Mouse (Mus musculus) cerebellum, adult 2 months (tissue): Measurements from ENCODE around the gene Sardh. TPM values are rescaled to one million over a fixed set of nuclear protein-coding genes. Genes with fewer than 3 reads are reported as not detected.

Source experiments
- DNase-seq, 2 experiments: peaks; one replicate each; pipeline ENCODE4 v3.0.0; 2021
- H3K27ac ChIP-seq: fragments of 200-500 bp; 2 replicates; pipeline ENCODE4 v1.5.1; 2012; ENCODE audit warnings: low read length, control low read depth, inconsistent platforms; ENCODE audit not compliant: insufficient read depth
- H3K27me3 ChIP-seq: fragments of 200-500 bp; 2 replicates; pipeline ENCODE4 v1.6.1; 2012; ENCODE audit warnings: inconsistent platforms, mild to moderate bottlenecking, low read length, moderate library complexity; ENCODE audit not compliant: control insufficient read depth, insufficient read depth
- H3K4me1 ChIP-seq: fragments of 200-500 bp; 2 replicates; pipeline ENCODE4 v1.6.1; 2011; ENCODE audit warnings: low read length; ENCODE audit not compliant: control insufficient read depth, insufficient read depth
- H3K4me3 ChIP-seq: fragments of 200-500 bp; replicated peaks from 2 replicates; pipeline ENCODE3; 2011; ENCODE audit warnings: mild to moderate bottlenecking, low read depth, low read length, control low read depth; ENCODE audit not compliant: insufficient read depth
- CTCF ChIP-seq: fragments of 200-500 bp; IDR thresholded peaks from 2 replicates; pipeline ENCODE4 v1.5.1; 2011; ENCODE audit warnings: low read depth, mild to moderate bottlenecking, control low read depth, low read length, moderate library complexity, borderline replicate concordance; ENCODE audit not compliant: insufficient read depth
- POLR2A ChIP-seq: fragments of 200-500 bp; IDR thresholded peaks from 2 replicates; pipeline ENCODE4 v1.6.1; 2011; ENCODE audit warnings: low read length, control low read depth, borderline replicate concordance; ENCODE audit not compliant: insufficient read depth
- WGBS: fragments of 180-500 bp; shearing (Covaris S2); methylation state at CpG from one replicate; pipeline ENCODE4 v1.1.7; 2018; 5-methylcytosine and 5-hydroxymethylcytosine counted together
- polyA plus RNA-seq: library from polyadenylated mRNA; depleted of rRNA; stranded (reverse); fragments of >200 nt; gene quantifications from 2 replicates; pipeline ENCODE4 v1.2.3, GENCODE M21; 2012

Gene Sardh
- polyA plus RNA-seq, 1 experiment: 10.5 TPM

DNA sequence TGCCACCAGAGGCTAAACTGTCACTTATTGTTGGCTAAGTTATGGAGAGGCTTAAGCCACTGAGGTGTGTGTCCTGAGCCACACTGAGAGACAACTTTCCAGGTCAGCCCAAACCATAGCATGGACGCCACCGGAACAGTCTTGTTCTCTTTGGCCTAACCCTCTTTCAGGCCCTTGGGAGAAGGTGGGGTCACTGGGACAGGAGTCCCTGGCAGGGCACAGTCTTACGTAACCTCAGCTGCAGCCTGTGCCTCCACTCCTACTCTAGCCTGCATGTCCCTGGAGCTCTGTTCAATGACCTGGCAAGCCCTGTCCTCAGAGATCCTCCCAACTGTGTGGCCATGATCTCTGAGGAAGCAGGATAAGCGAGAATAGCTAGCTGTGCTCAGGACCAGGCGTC lies 41.0 kb downstream of the Sardh start:
- DNase-seq: no peak
- Histone ChIP-seq H3K27ac (no peak overlapping the region), H3K4me1 (peaks cover 48% of the 10 kb centered on the region), H3K4me3 (no peak overlapping the region), H3K27me3 (no peaks in the 10 kb centered on the region)
- TF ChIP-seq CTCF (no peak), POLR2A (no peak)
- WGBS: 94% methylated on average over 5 of the region's 5 CpGs

DNA sequence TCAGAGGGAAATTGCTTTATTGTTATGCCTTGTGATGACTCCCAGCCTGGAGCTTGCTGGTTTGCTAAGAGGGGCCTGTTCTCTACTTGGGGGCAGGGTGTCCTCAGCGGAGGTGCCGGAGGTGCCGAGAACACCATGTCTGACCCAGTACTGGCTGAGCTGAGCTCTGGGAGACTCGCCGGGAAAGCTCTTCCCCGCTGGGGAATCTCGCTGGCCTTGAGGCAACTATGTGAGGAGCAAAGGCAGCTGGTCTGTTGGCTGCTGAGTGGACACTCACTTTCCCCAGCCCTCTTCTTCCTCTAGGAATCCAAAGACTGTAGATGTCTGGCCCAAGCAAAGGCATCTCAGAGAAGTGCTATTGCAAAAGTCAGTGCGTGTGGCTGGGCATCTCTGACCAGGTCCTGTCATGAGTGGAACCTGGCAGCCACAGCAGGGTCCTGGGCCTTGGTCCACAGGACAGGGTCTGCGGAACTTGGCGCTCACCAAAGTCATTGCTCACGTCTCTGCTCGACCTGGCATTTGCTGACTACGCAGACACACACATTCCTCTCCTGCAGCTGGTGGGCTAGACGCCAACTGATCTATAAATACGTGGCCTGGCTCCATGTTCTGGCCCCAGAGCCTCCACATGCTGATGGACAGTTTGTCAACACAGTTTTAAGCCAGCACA lies 41.9 kb downstream of the Sardh start:
- no peaks in the 10 kb centered on the region for H3K27me3 ChIP-seq
- H3K4me1 ChIP-seq: peaks cover 39% of the 10 kb centered on the region
- DNase-seq: no peak
- peak overlapping the region; percentile 16; the same call in 1 of the 2 replicates for H3K27ac ChIP-seq
- TF ChIP-seq POLR2A (no peak), CTCF (no peak)
- 66% methylated on average over 15 of the region's 15 CpGs for WGBS
- no peak overlapping the region for H3K4me3 ChIP-seq

DNA sequence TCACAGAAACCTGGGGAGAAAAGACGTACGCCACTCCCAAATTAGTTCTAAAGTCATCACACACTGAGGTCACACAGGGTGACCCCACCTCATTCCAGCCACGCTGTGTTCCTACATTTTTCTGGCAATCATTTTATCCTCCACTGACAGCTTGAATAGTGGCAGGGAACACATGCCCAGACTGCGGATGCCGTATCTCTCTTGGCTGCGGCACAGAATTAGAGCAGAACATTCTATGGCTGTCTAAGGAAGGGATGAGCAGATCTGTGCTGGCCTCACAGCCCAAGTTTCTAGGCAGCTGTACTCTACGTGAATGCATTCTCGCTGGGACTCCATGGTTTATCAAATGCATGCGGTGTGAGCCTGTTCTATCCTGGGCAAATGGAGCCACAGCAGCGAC lies 42.5 kb downstream of the Sardh start:
- H3K27ac ChIP-seq: peak overlapping the region; percentile 16; the same call in 1 of the 2 replicates
- WGBS: 16% methylated on average over 10 of the region's 10 CpGs
- no peak overlapping the region for H3K4me3 ChIP-seq
- TF ChIP-seq POLR2A: no peak
- TF ChIP-seq CTCF: no peak
- H3K27me3 ChIP-seq: no peaks in the 10 kb centered on the region
- peaks cover 33% of the 10 kb centered on the region for H3K4me1 ChIP-seq
- DNase-seq: peak; percentile 44 to 55

DNA sequence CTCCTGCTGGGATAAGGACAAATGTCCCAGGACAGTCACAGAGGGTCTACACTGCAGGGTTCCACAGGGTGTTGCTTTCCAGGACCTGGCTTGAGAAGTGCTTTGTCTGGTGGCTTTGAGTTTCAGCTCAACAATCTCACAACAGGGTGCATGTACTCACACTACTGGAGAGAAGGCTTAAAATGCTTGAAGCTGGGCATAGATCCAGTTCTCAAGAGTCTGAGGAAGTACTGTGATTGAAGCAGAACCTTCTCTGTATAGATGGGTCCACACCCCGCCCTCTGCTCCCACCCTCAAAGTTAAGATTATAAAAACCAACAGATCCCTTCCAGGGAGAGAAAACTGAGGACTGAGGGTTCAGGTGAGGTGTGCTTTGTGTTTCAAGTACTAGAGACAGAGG lies 47.6 kb downstream of the Sardh start:
- no peak for DNase-seq
- H3K27ac ChIP-seq: no peak overlapping the region
- H3K27me3 ChIP-seq: no peaks in the 10 kb centered on the region
- no peak overlapping the region for H3K4me3 ChIP-seq
- 63% methylated on average over 1 of the region's 1 CpGs for WGBS
- TF ChIP-seq CTCF (no peak), POLR2A (no peak)
- peaks cover 9% of the 10 kb centered on the region; the same call in 1 of the 2 replicates for H3K4me1 ChIP-seq

DNA sequence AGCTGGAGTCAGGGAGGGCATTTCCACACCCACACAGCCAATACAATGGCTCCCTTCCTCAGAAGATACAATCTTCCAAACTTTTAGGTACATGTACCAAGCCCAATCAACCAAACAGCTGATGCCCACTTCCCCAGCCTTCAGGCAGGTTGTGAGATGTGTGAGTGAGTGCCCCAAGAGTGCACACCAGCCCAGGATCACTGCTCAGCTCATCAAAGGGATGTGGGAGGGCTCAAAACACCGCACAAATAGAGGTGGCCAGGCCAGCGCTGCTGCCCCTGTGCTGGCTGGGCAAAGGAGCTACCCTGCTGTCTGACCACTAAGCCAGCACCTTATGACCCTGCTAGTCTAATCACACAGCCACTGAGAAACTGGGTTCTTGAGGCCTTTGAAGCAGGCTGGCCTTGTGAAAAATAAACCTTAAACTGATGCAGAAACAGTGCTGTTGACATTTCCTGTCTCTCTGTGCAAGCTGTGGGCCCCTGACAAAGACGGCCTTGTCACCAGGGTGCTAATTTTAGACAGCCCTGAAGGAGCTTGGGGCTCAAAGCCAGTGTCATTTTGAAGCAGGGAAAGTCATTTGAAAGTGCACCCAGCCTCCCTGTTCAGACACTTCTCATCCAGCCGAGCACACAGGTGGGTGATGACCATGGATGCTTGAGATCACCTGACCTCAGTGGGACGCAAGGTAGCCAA lies 49.4 kb downstream of the Sardh start:
- H3K4me3 ChIP-seq: no peak overlapping the region
- WGBS: 74% methylated on average over 5 of the region's 5 CpGs
- H3K27me3 ChIP-seq: no peaks in the 10 kb centered on the region
- TF ChIP-seq CTCF (no peak), POLR2A (no peak)
- H3K4me1 ChIP-seq: 0 out of 2 replicates have a peak, but pooled peaks cover 5% of the 10 kb centered on the region
- H3K27ac ChIP-seq: no peak overlapping the region
- DNase-seq: no peak

DNA sequence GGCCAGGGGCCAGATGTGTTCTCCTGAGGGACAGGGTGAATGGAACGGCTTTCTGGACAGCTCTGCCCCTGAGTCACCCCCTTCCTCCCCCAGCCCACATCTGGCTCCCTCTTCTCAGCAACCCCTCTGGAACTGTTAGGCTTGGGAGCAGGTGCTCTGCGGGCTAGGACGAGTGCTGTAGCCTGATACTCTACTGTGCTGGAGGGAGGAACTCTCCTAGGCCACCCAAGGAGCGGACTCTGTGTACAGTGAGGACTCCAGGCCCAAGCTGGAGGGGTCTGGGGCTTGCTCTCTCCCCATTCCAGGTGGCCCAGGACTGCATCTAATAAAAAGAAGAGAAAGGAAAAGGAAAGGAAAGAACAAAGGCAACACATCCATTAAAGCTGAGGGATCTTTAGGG lies 58.1 kb downstream of the Sardh start:
- H3K4me1 ChIP-seq: no peaks in the 10 kb centered on the region
- no peak overlapping the region for H3K27ac ChIP-seq
- H3K4me3 ChIP-seq: no peak overlapping the region
- H3K27me3 ChIP-seq: no peaks in the 10 kb centered on the region
- DNase-seq: no peak
- 73% methylated on average over 4 of the region's 4 CpGs for WGBS
- no peak for TF ChIP-seq POLR2A

DNA sequence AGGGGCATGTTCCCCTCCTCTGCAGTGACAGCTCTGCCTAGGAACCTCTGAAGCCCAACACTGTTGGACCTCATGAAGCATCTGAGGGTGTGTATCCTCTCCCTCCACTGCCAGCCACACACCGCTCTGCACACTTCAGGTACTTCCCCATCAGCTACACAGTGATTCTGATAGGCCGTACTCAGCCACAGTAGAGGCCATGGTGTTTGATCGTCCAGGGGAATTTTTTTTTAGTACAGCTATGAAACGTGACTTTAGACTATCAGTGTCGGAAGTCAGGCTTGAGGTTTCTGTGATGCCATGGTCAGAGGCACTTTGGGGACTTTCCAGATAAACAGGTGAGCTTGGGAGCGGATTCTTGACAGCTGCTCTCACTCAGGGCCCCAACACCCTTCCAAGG lies 60.6 kb downstream of the Sardh start:
- TF ChIP-seq CTCF (no peak), POLR2A (no peak)
- WGBS: 86% methylated on average over 6 of the region's 6 CpGs
- Histone ChIP-seq H3K27ac (no peak overlapping the region), H3K27me3 (no peaks in the 10 kb centered on the region), H3K4me1 (peaks cover 4% of the 10 kb centered on the region; the same call in 1 of the 2 replicates), H3K4me3 (no peak overlapping the region)
- DNase-seq: no peak

DNA sequence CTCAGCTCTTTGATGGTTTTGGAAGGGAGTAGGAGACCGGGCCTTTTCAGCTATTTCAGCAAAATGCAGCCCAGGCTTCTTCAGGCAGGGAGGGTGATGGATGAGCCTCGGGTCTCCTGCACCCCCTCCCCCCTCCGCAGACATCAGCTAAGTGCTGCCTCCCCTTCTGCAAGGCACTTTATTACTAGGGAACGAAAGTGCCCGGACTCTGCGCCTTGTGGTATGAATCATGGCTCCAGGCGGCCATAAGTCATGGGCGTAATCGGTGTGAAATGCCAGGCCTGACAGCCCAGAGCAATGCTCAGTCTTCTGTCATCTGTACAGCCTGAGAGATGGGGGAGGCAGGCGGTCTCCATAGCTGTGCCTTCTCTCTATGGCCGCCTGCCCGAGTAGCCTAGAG lies 64.4 kb downstream of the Sardh start:
- no peak for DNase-seq
- Histone ChIP-seq H3K4me1 (peaks cover 15% of the 10 kb centered on the region), H3K27ac (no peak overlapping the region), H3K4me3 (no peak overlapping the region), H3K27me3 (no peaks in the 10 kb centered on the region)
- 92% methylated on average over 12 of the region's 12 CpGs for WGBS
- TF ChIP-seq CTCF (no peak), POLR2A (no peak)
